Mouse (Mus musculus) MN1 (cell line): ENCODE results near the gene Olfr734.

Experiments
- DNase-seq: peaks from one replicate; pipeline ENCODE4 v3.0.0-alpha.2; 2016; ENCODE audit warnings: low spot score

Gene Olfr734

DNA sequence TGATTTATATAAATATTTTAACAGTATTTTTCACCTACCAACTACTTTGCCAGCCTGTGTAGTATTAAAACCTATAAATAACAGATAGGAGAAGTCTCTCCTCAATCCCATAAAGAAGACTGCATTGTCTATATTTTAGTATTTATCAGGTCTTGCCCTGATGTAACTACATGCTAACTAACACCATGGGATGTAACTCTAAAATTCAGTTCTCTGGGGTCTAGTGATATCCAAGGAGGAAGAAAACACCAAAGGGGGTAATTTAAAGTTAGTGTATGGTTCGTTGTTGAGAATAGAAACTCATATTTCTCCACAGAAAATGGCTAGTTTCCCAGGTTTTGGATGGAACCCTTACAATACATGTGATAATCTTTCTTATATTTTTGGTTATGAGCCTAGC lies at the start of gene Olfr734:
Gene Olfr734, minus strand, starts transcription at position 101 of the 400 bp plus-strand sequence.
- DNase-seq = no peak

DNA sequence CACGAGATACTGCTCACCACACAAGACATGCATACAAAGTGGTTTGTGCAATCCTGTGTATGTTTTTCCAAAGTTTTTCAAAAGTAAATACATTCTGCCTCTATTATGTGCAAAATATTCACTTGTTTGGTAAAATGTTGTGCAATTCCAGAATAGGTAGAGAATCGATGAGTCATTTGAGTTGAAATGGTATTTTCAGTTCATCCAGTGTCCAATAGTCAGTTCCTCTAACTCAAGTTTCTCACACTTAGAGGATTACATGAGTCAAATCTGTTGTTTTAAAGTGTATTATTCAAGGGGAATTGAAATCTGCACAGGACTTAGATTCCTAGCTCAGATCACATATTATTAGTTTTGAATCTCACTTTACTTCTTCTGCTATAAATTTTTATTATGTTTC lies 37.0 kb upstream of the Olfr734 start:
- DNase-seq = no peak

DNA sequence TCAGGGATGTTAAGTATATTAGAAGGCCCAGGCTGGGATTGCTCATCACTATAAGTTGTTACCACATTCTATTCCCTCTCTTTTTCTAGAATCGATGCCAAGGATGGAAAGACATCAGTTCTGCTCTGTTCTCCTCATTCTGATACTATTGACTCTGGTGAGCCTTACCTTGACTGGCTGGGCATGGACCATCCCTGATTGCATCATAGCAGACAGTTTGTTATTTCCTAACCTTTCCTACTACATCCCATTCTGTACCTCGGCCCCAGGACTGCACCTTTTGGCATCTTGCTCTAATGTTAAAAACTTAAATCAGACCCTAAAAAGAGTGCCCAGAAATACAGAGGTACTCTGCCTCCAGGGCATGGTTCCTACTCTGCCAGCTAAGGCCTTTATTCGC lies 33.9 kb upstream of the Olfr734 start:
- DNase-seq = no peak

DNA sequence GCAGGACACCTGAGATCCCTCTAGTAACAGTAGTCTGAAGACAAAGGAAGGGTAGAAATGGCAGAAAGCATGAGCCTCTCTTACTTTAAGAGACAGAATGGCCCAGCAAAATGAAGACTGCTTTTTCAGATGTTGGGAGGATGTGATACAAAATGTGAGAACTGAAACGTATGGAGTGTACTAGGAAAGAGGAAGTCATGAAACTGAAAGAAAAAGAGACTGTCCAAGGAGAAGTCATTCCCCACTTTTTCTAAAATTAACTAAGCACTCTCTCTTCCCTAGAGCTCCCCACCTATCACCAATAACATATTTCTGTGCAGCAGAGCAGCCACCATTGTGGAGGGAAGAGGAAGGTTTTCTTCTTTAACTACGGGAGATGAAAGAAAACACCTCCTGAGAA lies 31.0 kb upstream of the Olfr734 start, which contains the start of gene Tlr11:
Gene Tlr11, plus strand, starts transcription at position 322 of the 400 bp plus-strand sequence.
- DNase-seq = no peak

DNA sequence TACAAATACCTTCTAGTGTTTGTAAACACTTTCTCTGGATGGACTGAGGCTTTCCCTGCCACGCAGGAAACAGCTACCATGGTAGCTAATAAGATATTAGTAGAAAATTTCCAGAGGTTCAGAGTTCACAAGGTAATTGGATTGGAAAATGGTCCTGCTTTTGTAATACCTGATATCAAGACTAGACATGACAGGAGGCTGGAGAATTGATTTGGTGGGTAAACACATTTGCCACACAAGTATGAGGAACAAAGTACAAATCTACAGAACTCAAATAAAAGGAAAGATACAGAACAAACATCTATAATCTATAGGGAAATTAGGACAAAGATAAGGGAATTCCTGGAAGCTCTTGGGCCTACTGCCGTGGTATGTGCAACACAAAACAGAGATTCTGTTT lies 30.2 kb upstream of the Olfr734 start:
- DNase-seq = no peak

DNA sequence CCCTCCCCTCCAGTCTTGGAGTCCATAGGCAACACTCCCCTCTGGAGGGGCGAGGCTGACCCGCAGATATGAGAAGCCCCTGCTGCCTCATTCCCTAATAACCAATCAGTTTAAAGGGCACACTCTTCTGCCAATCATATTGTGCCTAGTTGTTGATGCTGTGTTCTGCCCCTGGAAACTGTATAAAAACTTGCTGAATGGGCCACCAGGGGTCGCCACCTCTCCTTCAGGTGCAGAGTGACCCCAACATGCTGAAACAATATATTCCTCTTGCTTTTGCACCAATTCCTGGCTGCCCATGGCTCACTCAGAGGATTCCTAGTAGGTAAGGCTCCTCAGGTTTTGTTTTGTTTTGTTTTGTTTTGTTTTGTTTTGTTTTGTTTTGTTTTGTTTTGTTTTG lies 25.9 kb upstream of the Olfr734 start:
- DNase-seq = no peak

DNA sequence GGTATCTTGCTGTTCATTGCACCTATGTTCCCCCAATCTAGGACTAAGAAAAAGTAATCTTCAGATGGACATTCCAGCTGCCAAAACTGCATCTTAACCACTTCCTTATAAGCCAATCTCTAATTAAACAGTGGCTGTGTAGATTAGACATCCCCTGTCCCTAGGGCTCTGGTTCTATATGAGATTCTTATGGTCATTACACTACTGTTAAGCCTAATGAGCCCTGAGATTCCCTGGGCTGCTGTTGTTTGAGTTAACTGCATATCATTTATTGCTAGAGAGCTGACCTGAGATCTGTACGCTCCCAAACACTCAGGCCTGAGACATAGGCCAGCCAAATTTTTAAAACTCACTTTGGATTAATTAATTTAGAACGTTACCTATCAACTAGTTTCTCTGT lies 22.2 kb upstream of the Olfr734 start, which contains the start of gene Olfr735:
Gene Olfr735, minus strand, starts transcription at position 77 of the 400 bp plus-strand sequence.
- no peak for DNase-seq

DNA sequence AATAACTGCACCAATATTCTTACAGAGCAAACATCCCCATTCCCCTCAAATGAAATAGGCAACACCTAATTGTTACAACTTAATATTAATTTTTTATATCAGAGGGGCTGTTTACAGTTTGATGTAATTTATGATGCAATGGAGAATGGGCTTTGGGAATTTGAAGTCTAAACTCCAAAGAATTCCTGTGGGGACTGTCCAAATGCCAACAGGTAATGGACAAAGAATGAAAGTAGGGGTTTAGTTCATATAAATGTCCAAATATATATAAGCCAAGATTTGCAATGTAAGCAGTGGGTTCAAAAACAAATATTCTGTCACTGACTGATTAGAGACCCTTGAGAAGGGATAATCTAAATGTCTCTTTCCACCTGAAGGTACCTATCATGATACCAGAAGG lies 25.1 kb downstream of the Olfr734 start, which contains the start of gene Olfr733:
Gene Olfr733, minus strand, starts transcription at position 101 of the 400 bp plus-strand sequence.
- DNase-seq = no peak

DNA sequence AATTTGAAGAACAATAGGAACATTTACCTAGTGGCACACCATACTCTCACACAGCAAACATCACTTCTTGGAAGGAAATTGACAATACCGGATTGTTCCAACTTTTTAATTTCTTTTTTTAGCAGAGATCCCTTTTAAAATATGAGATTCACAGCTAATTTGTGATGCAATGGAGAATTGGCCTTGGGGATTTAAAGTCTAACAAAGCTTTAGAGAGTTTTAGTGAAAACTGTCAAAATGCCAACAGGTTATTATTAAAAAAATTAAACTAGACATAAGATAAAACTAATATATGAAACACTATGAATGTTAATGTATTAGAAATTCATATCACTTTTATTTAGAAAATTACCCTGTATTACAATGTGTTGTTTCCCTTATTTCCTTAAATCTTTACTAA lies 42.5 kb downstream of the Olfr734 start, which contains the start of gene Olfr732:
Gene Olfr732, minus strand, starts transcription at position 101 of the 400 bp plus-strand sequence.
- DNase-seq = no peak
